Mouse (Mus musculus) lung, postnatal 25 days (tissue): Measurements from ENCODE around the gene Gnb3.
A peak's percentile ranks its signal among the peaks of the same experiment; 100 is the strongest.
"Not testable (repeated sequence)": the region's sequence is repeated elsewhere in the genome, so short reads cannot be mapped to it uniquely, and the experiment has no call there.

Experiments
- DNase-seq: peaks from one replicate; pipeline ENCODE4 v3.0.0; 2022; ENCODE audit warnings: low spot score

Gene Gnb3

DNA sequence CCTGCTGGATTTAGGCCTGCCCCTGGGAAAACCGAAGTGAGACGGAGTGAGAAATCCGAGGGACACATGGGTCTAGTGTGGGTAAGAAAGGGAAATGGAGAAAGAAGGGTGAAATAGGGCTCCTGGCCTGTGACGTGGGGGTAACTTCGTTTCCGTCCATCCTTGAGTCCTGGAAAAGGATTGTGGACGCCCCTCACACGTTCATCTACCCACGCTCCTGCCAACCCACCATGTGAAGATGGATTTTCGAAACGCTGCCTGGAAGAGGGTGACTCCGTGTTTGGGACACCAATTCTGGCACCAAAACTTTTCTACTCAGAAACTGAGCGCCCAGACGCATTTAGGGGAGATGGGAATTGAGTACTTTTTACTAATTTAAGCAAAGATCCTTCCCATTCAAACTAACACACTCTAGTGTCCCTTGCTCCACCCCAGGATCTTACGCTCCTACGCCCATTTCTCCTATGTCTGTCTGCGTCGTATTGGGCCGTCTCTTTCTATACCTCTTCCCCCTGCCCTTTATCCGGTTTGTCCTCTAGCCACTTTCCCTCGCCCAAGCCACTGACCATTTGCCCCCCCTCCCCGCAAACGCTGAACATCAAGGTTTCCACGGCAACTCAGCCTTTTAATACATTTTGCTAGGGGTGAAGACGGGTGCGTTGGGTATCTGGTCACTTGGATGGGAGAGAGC lies 17.9 kb upstream of the Gnb3 start:
- DNase-seq, result no peak

DNA sequence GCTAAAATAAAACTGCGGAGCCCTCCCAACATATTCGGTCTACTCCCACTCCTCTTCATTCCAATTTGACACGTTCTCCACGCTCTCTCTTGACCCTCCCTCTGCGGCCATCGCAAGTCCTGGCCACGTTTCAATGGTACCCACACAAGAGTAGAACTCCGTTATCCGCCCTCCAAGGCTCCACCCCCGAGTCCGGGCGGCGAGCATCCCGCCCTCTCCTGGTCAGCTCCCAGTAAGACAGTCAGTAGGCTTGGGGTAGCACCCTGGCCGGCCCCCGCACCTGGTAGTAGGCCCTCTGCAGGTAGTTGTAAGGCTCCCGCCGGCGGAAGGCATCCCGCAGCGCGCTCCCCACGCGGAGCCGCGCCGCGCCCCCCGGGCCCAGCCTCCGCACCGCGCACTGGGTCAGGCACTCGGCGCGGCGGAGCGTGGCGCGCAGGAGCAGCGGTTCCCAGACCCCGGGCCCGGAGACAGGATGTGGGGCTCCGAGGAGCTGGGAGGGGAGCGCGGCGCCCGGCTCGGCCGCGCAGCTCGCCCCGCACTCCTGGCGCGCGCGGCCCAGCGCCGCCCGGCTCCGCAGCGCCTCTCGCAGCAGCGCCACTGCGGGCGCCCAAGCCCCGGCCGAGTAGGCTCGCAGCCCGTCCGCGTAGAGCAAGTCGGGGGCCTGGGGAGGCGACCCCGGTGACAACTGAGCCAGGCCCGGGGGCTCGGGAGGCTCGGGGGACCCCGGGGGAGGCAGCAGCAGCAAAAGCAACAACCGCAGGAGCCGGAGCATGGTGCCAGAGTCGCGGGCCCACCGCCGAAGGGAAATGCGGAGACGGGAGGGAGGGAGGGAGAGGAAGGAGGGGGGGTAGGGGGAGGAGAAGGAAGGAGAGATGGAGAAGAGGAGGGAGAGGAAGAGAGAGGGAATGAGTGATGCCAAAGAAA lies 17.1 kb upstream of the Gnb3 start, which contains the start of gene P3h3:
P3h3 (minus strand) TSS at position 837 of the 924 bp plus-strand sequence.
- DNase-seq, result peak; percentile 80

DNA sequence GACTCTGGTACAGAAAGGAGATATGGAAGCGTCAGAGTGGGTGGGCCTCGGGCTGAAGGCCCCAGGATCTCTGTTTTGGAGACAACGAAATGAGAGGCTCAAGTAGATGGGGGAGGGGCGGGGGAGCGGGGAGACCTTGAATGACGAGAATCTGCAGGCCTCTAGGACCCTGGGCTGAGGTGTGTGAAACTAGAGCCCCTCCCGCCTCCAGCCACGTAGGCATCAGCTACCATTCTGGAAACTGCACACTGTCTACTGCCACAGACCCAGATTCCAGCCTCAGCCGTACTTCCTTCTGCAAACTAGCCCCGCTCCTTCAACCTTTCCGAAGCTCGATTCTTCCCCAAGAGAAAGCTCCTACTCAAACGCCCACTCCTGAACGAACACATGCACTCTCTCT lies 16.2 kb upstream of the Gnb3 start:
- DNase-seq, result no peak

DNA sequence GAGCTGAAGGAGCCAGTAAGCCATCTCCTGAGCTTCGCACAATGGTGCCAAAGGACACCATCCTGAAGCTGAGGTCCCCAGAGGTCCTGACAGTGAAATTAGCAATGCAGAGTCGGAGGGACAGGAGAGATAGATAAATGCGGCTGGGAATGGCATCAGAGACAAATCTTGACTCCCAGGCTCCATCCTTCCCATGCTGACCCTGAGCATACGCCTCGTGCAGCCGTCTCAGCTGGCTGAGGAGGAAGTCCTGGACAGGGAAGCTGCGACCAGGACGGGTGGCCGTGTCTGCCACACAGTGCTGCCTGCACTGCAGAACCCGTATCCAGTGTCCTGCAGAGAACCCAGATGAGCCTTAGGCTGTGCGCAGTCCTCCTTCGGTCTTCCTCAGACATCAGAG lies 14.6 kb upstream of the Gnb3 start:
- no peak for DNase-seq

DNA sequence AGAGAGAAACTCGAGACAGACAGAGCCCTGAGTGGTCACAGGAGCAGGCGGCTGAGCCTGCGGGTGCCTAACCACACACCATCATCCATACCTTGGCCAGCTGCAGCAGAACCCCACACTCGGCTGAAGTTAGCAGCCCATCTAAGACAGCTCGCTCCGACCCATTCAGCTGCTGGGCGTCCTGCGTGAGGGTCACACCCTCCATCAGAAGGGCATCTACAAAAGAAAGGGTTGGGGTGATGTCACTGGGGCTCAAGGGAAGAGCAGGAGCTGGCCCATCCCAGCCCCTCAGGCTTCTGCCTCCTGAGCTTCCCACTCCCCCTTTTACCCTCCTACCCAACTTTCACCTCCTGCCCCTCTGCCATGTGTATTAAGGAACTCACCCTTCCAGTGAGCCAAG lies 10.5 kb upstream of the Gnb3 start:
- DNase-seq, result no peak

DNA sequence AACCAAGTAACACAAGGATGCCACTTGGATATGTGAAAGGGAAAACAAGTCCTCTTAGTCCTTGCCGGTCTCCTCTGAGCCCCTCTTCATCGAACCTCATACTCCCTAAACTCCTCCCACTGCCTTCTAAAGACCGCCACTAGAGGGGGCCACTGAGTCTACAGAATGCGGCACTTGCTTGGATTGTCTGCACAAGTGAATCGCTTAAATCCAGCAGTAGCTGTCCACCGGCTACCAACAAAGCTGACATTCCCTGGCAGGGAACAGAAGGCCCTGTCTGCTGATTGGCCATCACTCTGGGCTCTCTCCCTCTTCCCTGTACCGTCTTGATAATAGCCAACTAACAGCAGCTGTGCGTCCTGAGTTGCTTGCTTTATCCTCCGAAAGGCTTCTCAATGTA lies 7.2 kb upstream of the Gnb3 start:
- peak; percentile 91 for DNase-seq

DNA sequence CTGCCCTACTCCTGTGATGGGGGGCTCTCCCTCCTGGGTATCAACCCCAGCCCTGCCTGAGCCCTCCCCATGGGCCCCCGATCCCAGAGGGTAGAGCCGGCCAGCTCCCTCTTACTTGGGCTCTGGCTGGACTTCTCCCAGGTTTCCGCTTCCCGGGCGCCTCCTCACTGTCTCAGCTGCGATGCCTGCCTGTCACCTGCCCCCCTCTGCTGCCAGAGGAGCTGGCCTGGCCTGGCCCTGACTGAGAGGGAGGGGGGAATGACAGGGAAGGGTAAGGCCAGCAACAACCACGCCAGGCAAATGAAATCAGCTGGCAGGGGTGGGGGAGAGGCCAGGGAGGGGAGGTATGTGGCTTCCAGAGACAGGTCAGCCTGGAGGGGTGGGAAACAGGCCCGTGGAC lies 270 bp downstream of the Gnb3 start:
- DNase-seq, result no peak

DNA sequence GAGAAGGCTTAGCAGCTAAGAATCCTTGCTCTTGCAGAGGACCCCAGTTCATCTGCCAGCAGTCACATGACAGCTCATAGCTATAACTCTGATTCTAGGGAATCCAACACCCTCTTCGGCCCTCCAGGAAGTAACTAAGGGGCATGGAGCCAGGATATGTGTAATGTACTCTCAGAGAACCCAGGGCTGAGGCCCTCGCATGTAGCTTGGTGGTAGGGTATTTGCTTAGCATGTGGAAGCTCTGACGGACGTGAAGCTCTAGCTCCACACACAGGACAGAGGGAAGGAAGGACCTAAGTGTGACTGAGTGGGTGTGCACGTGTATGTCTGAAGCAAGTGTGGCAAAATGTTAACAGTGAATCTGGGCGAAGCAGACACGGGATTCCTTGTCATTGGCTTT lies 3.7 kb downstream of the Gnb3 start:
- no peak for DNase-seq

DNA sequence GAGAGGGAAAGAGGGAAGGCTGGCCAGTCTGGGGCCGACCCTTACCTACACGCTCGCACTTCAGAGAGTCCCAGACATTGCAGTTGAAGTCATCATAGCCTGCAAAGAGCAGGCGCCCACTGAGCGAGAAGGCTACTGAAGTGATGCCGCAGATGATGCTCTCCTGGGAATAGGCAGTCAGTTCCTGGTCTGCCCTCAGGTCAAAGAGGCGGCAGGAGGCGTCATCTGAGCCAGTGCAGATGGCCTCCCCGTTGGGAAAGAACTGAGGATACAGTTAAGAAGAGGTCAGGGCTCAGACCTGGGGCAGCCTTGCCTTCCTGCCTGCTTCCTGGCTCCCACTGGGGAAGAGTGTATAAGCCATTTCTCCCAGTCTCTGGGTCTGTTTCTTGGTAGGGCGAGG lies 4.5 kb downstream of the Gnb3 start:
- DNase-seq, result no peak

DNA sequence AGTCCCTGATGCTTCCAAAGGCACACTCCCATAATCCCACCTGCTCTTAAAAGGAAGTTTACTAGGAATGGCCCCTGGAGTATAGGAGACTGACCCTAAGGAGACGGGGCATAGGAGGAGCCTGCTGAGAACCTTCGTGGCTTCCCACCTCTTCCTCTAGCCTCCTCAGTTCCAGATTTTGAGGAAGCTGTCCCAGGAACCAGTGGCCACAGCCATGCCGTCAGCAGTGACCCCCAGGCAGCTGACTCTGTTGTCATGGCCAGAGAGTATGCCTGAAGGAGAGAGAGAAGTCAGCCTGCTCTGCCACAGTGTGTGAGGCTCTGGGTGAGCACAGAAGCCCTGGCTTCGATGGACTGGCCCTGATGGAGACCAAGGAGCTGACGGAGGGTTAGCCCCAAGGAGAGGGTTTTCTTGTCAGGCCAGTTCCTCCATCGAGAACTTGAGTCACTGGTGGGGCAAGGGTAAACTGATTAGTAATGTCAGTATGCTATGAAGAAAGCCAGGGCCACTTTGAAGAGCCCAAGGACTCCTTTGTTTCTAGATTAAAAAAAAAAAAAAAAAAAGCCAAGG lies 5.5 kb downstream of the Gnb3 start:
- no peak for DNase-seq

DNA sequence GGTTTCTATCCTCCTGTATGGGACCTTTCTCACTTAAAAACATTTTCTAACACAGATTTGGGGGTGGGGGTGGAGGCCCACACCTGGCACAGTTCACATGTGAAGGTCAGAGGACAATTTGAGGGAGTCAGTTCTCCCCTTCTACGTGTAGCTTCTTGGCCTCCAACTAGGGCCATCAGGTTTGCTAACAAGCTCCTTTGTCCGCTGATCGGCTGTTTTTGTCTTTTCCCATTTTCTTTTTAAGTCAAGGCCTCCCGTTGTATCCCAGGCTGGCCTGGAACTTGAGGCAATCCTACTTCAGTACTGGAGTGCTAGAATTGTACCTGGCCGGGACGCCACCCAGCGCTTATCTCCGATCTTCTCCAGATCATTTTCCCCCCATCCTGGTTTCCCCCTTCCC lies 8.4 kb downstream of the Gnb3 start:
- DNase-seq, result no peak

DNA sequence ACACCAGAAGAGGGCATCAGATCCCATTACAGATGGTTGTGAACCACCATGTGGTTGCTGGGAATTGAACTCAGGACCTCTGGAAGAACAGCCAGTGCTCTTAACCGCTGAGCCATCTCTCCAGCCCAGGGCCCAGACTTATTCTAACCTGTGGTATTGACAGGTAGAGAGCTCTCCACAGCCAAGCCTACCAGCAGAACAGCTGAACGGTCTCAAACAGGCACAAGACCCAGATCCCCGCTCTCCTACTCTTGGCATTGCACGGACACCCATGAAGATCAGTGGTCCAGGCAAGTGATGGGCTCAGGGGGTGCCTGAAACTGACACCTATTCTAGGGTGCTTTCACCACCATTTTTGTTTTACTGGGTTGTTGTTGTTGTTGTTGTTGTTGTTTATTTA lies 8.9 kb downstream of the Gnb3 start:
- not testable (repeated sequence) for DNase-seq

DNA sequence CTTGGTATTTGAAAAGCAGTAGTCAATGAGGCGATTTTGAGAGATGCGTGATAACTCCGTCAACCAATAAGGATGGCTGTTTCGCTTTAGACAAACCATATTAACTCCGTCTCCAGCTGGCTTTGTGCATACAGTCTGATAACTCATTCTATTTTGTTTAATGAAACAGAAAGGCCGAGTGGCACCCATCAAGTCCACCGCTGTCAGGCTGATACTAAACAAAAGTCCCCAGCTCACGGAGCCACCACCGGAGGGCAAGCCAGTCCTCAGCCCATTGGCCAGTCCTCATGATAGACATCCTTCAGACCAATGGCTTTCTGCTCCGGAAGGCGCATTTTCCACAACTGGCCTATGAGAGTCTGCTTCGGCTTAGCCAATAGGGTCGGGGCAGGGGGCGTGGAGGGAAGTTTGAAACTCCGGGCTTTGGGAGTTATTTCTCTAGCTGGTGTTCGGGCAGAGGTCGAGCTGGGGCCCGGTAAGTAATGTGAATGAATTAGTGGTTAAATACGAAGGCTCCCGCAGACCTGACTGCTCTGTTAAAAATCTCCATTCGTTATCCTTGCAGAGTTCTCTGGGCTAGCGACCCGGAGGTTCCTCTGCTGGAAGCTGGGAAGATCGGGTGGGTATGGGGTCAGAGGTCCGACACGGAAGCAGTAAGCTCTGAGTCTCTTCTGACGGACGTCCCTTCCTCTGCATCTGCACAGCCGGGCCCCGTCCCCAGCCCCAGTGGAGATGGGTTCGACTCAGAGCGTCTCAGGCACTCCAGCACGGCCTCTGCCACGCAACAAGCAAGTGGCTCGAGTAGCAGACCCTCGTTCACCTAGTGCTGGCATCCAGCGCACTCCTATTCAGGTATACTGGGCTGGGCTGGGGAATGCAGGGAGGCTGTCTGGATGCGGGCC lies 10.0 kb downstream of the Gnb3 start:
- peak; percentile 97 for DNase-seq

DNA sequence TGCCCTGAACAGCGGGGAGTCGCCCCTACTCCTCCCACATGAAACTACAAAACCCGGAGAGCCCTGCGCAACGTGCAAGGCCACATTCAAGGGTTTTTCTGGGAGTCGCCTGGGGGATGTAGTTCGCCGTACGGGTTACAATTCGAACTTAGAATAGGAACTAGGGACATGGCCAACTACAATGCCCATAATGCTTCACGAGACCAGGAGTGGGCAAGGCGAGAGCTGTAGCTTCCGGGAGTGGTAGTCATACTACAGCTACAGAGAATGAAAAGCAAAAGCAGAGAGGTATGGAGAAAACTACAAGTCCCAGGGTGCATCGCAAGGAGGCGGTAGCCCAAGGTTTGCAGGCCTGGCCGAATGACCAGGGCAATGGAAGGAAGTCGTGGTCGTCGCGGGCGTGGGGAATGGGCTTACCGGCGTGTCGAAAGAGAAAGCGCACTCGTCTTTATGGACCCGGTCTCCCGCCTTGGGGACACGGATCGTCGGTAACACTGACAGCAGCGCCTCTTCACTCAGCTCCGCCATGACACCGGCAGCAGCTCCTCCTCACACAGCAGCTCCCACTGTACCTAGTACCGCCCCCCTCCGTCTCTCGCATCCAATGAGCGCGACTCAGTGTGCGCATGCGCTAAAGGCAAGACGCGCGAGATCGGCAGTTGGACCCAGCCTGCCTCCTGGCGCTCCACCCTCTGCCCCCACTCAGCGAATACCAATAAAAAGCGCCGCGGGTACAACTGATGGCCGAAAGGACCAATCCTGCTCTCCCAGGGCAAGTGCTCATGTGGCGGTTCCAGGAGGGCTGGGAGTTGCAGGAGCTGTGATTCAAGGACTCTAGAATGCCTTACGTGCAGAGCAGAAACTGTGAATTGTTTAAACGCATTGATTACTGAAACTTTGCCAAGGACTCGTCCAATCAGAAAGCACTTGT lies 10.9 kb downstream of the Gnb3 start, which contains the start of the genes Usp5 and Cdca3:
Usp5 (minus strand) TSS at position 617 of the 931 bp plus-strand sequence.
Cdca3 (plus strand) TSS at position 680 of the 931 bp plus-strand sequence.
- peak; percentile 100 for DNase-seq

DNA sequence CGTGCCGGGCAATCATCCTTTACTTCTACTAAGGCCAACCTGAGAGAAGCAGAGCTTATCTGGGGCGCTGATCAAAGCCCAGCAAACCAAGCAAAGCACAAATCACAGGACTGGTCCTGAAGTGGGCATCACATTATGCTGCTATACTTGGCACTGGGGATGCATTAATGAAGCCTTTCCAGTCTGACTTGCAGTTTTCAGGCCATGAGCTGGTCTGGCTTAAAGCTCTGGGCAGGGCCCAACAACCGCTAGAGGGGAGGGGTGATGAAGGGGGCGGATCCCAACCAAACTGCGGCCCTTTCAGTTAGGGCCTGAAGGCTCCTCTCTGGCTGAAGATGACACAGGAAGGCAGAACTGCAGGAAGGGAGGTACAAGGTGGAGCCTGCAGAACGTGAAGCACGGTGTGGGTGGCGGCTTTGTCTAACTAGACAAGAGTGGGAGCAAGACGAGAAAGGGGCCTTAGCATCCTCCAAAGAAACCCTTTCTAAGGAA lies 11.9 kb downstream of the Gnb3 start:
- no peak for DNase-seq

DNA sequence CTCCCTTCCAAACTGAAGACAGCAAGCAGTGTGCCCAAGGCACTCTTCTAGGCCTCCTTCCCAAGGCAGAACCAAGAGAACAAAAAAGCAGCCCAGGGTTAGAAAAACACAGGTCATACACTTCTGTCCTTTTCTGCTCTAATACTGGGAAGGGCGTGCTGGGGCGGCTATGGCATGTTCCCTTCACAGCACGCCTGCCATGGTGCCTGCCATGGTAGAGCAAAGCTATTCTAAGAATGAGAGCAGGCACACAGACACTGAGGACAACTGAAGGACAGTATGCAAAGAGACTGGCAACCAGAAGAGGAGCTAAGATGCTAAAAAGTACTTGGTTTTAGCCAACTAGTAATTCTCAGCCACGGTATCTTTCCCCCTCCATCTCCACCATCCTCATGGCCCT lies 18.0 kb downstream of the Gnb3 start:
- no peak for DNase-seq

DNA sequence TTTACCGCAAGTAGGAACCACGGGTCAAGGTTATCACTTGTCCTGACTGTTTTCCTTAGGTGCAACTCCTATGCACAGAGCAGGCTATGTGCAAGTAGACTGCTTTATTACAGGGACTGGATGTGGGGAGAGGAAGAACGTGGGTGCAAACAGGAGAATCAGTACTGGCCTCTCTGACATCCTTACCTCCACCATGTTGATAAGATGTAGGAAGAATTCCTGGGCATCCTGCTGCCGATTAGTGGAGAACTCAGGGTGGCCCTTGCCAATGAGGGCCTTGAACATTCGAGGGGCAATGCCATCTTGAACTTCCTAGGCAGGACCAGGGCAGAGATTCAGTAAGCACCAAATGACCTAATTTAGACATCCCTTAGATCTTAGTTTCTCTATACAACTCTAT lies 19.2 kb downstream of the Gnb3 start:
- DNase-seq, result no peak

DNA sequence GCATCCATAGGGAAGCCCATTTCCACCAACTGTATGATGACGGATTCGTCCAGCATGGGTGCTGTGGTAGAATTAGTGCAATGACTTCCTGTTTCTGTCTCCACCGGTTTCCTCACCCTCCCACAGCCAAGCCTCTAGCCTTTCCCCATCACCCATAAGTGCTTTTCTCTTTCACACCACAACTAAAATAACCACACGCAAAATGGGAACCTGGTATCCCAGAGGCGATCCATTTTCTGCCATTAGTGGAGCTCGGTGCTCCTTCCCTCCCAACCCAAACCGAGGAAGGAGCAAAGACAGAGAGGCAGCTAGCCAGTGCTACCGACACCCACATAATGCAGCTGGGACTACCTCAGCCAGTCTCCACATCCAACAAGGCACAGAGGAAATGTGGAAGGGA lies 22.1 kb downstream of the Gnb3 start:
- DNase-seq, result no peak

DNA sequence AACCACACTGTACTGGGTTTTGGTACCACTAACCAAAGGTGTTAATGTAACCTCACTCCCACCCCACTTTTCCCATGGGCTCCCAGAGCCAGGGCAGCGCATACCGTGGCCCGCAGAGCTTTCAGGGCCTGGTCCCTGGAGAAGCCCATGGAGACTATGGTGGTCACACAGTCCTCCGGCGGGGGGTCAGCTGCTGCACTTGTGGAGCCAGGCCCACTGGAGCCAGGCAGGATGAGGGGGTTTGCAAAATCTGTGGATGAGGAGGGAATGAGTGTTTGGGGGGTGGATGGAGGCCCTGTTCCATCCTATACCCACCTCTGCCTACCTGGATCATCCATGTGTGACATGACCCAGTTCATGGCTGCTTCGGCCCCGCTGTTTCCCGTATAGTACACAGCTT lies 22.5 kb downstream of the Gnb3 start:
- DNase-seq, result no peak

DNA sequence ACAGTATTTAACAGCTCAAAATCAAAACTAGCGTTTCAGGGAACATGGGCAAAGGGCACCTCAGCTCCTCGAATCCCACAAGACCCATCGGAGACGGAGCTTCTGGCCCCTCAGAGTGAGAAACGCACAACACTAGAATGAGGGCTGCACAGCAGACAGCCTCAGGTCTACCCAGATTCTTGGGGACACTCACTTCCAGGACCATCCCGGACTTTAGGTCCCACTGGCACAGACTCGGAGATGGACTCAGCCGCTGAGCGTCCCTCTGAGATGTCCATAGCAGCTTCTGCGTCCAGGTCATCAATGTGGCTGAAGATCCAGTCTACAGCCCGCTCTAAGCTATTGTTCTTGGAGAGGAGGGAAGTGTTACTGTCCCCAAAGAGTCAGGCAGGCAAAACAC lies 22.9 kb downstream of the Gnb3 start:
- DNase-seq, result no peak

DNA sequence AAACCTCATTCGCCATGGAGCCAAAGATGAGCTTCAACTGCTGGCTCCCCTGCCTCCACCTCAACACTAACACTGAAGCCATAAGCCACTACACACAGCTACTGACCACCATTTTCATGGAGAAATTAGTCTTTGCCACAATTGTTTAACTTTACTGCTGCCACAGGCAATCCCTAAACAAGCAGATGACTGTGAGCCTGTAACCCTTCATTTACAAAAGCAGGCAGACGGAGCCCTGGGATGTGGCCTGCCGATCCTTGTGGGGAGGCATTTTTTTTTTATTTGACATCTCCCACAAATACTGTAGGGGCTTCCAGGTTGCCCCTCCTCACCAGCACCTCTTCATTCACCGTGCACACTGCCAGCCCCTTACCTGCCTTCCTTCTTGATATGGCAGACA lies 23.5 kb downstream of the Gnb3 start:
- DNase-seq, result no peak
